Mouse (Mus musculus) adrenal gland, postnatal 10 days (tissue): ENCODE results near the gene Dpf3. TPM values are rescaled to one million over a fixed set of nuclear protein-coding genes. Genes with fewer than 3 reads are reported as not detected.

Experiments
- DNase-seq: peaks from one replicate; pipeline ENCODE4 v3.0.0; 2021; ENCODE audit warnings: mixed read lengths
- total RNA-seq, 2 experiments: library from RNA; stranded (reverse); gene quantifications; 2 replicates each; pipeline ENCODE4 v1.2.3; 2021

The Dpf3 gene
- total RNA-seq, 2 experiments from 2014 or later = 9.2 to 12.7 TPM

DNA sequence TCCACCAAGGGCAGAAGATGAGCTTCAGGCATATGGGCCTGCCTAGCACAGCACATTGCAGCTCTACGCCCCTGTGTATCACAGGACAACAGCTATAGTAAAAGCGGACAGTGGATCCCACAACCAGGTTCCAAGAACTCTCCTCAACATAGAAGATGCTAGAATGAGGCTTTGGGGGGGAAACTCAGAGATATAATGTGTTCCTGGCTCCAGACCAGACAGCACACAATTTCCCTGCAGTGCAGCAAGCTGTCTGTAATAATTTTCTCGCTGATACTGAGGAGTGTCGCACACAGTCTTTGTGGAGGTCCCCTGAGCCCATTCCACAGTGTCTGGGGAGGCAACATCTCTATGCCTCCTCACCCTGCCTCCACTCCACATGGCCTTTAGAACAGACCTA, 146.6 kb downstream of the Dpf3 start:
- DNase-seq = no peak

DNA sequence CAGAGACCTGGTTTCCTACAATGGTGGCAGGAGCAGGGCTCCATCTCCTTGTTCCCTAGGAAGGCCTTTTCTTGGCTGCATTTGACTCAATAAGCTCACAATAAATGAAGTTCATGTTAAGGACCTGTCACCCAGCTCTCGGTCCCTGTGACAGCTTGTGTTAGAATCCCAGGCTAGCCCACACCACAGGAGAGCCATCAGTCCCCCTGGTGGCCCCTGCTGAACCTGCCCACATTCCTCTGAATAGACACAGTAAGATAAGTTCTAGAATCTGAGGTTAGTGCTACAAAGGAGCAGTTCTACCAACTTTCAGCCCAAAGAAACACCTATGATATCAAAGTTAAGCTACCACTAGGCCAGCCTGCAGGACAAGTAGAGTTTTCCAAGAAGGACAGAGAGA, 149.2 kb downstream of the Dpf3 start:
- DNase-seq = no peak

DNA sequence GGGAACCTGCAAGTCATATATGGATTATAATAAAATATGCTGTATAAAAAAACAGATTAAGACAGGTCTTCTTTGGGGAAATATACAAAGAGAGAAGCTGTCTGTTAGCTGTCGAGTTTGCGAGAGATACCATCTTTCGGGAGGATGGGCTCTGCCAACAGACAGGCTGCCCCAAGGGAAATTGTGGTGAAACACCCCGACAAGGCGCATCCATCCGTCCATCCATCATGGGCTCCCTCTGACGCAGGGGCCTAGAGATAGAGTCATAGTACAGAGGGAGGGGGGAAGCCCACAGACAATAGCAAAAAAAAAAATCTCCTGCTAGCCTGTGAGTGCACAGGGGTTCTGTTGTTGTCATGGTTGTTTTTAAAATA, 149.8 kb downstream of the Dpf3 start:
- DNase-seq = no peak

DNA sequence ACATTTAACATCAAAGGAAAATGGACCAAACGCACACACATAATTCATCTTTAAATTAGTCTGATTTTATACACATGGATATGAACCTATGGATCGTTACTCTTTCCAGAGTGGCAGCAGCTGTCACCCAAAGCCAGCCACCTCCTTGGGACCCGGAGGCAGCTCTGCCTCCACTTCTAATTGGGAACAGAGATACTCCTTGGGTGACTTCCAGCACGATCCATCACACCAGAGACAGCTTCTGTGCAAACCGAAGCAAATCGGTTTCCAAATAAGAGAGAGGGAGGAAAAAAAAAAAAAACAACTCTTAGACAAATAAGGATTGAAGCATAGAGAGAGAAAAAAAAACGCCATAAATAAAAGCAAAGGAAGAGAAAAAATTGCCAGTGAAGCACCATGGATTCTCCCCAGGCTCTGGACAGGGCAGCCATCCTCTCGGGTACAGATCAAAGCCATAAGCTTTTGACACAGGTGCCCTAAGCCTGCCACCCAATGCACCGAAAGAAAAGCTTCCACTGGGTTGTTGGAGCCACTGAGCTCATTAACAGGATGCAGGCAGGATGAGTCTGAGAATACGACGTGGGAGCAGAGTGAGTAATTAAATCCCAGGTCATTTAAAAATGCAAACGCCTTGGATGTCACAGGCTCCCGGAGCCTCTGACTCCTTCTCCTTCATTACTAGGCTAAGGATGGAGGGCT, 150.3 kb downstream of the Dpf3 start:
- DNase-seq = no peak

DNA sequence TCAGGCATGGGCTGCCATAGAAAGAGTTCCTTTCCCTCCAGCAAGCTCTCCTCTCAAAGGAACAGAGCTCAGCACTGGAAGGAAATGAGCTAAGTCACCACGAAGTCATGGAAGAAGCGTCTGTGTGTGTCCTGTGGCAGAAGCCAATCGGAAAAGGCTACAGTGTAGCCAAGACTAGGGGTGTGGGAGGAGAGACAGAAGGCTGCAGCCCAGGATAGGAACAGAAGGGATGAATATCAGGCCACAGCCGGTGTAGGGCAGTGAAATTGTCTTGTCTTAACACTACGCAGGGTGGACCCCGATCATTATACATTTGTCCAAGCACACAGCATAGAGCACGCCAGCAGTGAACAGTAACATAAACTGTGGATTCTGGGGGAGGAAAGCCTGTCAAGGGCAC, 157.5 kb downstream of the Dpf3 start:
- DNase-seq = no peak

DNA sequence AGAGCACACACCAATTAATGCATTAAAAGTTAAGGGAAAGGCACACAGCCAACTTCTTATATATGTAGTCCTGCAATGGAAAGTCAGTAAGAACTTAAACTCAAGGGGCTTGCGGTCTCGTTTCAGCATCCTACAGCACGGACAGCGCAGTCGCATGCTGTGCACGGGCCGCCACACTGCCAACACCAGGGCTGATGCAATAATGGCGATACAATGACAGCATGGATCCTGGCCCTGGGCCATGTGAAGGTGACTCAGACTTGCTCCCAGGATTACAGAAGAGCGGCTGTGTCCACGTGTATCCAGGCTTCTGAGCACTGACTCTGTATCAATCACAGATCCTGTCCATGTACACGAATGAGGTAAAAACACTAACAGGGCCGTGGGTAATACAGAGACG, 158.6 kb downstream of the Dpf3 start:
- peak; percentile 88 for DNase-seq

DNA sequence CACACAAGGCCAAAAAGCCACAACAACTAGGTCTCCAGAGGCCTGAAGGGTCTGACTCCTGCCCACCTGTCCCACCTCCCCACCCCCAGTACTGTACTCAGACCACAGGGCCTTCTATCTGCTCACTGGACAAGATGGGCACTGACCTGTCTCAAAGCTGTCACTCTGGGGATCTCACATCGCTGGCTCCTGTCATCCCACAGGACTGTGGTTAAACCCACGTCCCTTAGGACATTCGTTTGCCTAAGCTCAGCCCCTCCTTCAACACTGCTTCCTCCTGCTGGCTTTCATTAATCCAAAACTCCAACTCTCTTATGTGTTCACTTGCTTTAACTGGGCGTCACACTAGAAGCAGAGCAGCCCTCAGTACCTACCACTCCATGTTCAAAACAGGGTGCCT, 159.0 kb downstream of the Dpf3 start:
- DNase-seq = no peak

DNA sequence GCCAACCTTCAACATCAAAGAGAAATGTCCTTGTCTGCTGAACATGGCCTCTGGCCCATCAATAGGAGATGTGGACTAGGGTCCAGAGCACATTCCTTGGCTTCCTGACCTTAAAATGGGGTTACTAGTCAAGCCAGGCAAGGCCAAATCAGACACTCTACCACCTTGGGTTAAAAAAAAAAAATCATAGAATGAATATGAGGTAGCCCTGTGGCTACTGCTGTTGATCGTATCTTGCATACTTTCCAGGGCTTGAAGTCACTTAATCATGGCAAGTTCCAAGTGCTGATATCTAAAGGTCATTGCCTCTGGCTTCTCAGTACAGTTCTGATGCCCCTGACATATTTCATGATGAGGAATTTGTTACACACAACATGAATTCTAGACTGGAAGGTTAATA, 160.1 kb downstream of the Dpf3 start:
- no peak for DNase-seq

DNA sequence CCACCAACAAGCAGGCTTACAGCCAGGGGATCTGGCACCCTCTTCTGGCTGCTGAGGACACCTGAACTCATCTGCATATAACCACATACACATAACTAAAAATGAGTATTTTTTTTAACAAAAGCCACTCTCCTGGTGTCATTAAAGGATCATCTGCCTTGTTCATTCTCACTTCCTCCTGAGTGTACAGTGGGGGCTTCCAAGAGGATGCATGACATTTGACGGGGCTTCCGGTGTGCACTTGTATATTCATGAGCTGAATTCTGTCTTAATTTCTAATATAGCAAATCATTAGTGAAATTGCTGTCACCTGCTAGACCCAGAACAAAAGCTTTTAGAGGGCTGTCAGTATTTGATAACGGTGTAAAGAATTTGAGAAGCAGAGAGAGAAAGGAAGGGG, 166.8 kb downstream of the Dpf3 start:
- no peak for DNase-seq

DNA sequence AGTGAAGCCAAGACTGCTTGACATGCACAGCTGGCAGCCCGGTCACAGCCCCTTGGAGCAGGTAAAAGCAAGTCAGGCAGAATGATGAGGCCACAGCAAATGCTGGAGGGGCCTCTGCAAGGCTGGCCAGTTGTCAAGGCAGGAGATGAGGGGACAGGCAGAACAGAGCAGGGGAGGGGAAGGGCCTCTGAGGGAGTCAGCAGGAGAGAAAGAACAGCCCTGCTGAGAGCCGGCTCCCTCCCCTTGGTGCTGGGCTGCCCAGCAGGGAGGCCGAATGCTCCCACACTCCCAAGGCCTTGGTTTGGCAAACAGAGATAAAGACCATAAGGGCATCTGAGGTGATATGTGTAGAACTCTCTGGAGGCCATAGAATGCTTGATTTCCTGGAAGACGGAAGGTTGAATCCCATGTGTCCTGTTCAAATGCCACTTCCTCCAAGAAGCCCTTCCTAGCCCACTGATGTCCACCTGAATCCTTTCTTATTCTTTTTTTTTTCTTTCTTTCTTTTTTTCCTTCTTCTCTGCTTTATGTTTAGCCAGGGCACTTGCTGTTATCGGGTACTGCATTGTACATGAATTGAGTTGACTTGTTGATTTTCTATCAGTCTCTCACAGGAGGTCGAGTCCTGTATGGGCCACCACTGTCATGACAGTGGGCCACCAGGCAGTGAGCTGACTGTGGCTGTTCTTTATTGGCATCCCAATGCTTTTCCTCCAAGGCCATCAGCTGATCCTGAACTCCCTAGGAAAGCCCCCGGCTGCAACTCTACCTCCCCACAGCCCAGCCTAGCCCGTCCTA, 169.7 kb downstream of the Dpf3 start:
- DNase-seq = peak; percentile 34

DNA sequence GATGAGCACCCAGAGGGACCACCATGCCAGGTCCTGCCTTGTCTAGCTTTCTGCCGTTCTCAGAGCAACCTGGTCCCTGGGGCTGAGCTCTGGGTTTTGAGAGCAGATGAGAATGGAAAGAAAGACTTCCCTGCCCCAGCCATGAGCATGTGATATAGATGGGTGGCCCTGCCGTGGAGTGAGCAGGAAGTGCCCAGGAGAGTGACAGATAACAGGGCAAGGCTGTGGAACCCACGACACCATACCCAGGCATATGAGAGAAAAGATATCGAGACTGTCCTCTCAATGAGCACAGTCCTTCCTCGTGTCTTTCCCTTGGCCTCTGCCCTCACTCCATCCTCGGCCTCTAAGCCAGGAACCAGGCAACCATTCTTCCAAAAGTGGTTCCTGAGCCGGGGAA, 172.8 kb downstream of the Dpf3 start:
- DNase-seq = no peak

DNA sequence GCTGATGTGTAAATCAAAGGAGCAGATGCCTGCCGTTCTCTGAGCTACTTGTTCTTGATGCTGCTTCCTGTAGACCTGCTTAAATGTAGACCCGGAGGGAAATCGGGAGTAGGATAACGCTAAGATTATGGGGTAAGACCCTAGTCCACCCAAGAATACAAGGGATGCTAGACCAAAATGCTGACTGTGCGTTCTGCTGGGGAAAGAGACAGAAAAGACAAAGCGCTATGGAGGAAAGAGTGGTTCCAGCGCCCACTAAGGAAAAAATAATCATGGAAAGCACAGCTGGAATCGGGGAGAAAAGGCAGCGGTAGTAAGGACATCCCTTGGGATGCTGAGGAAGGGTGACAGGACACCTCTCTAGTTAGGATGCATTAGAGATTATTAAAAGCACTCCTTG, 174.7 kb downstream of the Dpf3 start:
- no peak for DNase-seq

DNA sequence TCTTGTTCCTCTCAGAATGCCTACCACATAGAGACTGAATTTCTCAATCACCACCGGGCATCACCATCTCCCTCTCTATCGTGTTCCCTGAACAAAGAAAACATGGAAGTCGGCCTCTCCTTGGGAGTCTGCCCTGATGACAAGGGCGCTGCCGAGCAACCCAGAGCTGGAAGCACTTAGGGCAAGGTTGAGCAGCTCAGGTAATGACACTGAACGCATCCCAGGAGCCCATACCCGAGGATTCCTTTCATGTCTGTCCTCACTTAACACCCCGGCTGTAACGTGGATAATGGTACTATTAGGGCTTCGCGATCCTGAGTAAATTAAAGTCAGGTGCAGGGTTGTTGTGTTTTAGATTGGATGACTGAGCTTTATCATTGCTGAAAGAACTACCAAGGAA, 176.9 kb downstream of the Dpf3 start:
- no peak for DNase-seq

DNA sequence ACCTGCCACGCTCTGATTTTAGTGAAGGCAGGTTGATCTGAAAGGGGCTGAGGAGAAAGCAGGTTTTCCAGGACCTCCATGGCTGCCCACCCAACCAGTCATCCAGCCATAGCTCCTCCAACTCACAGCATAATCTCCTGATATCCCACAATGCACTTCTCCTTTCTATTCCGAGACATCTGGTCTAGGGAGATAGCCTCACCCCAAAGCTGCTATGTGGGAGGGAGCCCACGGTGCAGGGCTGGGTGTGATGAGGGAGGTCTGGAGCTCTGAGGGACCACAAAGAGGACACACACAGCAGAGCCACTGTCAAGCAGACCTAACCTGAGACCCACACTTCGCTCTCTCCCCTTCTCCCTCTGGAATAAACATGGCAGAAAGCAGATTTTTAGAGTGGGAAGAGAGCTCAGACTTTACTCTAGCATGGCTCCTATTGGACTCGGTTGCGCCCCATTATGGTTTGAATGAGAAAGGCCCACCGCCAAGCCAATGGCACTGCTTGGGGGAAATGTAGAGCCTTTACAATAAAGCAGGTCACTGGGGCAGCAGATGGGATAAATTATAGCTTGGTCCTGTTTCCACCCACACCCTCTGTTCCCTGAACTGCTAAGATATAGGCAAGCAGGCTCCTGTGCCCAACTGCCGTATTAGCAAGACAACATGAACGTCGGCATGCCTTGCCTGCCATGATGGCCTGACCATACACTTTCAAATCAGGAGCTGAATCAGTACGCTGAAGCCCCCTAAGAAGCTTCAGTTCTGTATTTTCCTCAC, 178.3 kb downstream of the Dpf3 start:
- DNase-seq = no peak

DNA sequence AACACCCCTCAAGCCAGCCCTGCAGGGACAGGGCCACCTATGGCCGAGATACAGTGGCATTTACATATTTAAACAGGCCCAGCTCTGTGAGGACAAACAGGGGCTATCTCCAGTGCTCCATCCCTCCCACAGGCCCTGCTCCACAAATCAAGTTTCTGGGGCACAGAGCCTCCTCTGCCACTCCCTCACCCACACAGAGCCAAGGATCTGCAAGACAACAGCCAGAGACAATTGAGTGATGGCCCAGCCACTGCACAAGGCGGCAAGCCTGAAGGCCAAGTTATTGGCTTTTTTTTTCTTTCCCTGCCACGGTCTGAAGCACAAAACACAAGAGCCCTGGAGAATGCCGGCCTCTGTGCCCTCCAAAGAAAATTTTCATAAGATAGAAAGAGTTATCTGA, 178.9 kb downstream of the Dpf3 start:
- DNase-seq = no peak

DNA sequence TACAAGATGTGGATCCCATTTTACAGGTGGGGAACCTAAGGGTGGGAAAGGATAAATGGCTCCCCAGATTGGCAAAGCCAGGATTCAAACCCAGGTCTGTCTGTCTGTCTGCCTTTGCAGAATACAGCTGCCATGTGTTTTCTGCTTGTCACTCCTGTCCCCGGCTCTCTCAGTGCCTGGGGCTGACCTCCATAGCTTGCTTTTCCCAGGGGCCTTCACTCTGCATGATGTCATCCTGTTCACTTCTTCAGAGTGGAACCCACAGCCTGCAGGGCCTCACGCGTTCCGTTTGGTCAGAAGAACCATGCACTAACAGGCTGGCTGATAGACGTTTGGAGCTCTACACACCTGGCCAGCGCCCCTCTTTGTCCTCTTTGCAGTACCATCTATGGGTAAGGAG, 184.3 kb downstream of the Dpf3 start:
- no peak for DNase-seq

DNA sequence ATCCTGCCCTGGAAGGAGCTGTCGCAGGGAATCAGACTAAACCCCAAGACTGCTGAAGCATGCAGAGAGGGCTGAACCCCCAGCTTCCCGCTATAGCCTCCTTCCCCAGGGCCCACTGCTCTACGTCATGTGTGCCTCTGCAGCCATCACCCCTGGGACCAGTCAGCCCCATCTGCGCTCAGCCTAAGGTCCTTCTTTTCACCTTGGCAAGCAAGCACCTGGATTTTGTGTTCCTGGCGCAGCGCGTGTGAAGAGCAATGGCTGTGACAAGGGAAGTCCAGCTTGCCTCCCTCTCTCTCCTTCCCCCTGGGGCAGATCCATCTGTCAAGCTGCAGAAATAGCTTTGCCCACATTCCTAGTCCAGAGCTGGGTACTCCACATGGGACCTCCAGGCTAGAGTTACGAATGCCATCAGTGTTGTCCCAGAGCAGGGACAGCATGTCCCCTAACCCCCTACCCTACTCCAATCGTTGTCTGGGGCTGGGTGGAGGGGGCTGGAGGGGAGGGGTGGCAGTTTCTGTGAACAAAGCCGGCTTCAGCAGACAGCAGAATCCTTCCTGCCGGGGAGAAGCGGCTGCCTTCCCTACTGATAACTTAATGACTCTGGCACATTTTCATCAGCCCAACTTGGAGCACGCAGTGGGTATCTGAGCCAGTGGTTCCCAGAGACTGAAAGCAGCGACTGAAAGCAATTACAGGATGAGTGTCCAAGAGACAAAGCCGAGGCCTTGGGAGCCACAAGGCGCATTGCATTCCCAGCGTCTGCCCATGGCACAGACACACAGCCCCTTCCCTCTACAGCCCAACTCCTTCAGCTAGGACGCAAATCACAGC, 185.0 kb downstream of the Dpf3 start:
- peak; percentile 28 for DNase-seq

DNA sequence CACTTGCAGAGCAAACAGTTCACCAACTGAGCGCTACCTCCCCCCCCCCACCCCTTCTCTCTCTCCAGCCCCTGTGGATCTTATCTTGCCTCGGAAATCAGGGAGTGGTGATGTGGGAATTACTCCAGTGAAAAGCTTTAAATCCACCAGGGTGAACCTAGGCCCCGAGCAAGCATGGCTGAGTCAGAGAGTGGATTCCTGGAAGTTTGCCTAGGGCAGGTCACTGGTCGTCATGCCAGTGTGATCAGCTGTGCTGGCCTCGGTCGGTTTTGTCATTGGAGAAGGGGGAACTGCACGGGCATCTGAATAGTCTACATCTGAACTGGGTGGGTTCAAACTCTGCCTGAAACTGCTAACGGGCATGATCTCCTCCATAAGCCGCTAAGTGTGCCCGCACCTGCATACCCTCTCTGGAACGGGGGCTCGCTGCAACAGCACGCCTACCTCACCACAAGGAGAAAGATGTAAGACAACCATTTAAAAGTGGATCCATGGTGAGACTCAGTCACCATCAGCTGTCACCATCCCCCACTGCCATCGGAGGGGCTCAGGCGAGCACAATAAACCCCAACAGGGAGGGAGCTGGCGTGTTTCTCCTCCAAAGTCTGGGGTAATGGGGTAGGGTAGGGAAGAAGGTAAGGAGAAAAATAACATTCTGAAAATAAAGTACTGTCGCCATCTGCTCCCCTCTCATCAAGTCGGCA, 185.7 kb downstream of the Dpf3 start:
- peak; percentile 77 for DNase-seq

DNA sequence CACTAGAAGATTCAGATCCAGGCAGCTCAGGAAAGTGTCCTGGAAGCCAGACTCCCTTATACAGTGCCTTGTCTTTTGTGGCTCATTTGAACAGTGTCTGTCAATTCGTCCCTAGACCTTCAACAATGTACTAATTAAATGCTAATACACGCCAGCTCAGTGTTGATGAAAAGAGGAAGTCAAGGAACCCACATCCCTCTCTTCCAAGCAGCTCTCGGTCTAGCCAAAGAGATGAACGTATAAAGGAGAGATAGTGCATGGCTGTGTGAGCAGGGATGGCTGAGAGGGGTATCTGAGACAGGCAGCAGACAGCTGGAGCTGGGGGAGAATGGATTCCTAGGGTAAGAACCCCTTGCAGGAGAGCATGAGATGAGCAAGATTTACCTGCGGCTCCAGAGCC, 189.2 kb downstream of the Dpf3 start:
- no peak for DNase-seq

DNA sequence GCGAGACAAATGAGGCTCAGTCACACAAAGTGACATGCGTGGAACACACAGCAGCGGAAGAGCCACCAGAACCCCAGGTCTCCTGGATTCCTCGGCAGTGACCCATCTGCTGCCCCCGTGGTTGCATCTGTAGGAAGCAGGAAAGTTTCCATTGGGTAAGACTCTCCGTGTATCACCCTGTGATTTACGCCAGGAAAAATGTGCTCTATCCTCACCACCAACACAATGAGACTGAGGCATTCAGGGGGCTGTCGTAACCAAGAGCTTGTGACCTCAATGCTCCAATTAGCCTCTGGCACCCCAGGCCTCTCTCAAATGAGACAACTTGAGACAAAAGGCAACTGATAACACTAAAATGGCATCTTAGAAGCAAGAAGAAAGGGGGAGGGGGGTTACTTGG, 192.5 kb downstream of the Dpf3 start:
- no peak for DNase-seq

DNA sequence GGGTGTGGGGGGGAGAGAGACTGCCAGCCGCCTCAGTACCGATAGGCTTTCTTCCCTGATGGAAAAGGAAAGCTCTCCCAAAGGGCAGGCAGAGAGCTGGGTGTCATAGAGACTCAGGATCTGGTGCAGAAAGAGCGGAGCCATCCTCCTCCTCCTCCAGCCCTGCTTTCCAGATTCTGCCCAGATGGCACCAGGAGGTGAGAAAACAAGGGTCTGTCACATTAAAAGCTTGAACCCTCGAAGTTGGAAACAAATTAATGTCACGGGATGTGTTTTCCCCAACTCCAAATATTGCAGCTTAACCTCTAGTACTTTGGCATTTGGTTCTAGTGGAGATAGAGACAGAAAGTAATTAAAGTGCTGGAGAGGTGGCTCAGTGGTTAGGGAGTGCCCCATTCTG, 195.6 kb downstream of the Dpf3 start:
- DNase-seq = no peak
